ENCODE assay signal across 11 mouse cellular contexts in genomic region chr9:45268079-45268478, GRCm38 (mm10). TPM values are rescaled to one million over a fixed set of nuclear protein-coding genes. Genes with fewer than 3 reads are reported as not detected.
DNase-seq lines count a peak whose midpoint lies in the region; ATAC-seq lines count a peak whose summit lies in the region.
"Had no signal": no experiment of that assay in that cellular context is flagged by ENCODE, and none has a peak within 500 bp of the region (broad histone marks: within the 10 kb centered on the region; RNA-seq: fewer than 3 reads in every experiment).

No protein-coding gene starts in this region.

- H3K36me3 ChIP-seq in midbrain, embryonic 12.5 days = no peaks in the 10 kb centered on the region
- no peaks in the 10 kb centered on the region for H3K36me3 ChIP-seq in midbrain, embryonic 14.5 days (ENCODE audit: control insufficient read depth, insufficient read depth, low read length)
- H3K36me3 ChIP-seq in liver, embryonic 13.5 days = no peaks in the 10 kb centered on the region

- intact Hi-C loops in heart, postnatal 14 days (cut with DNase I) = no loop called here

- H3K9me3 ChIP-seq in midbrain, embryonic 12.5 days = no peaks in the 10 kb centered on the region
- no peaks in the 10 kb centered on the region for H3K9me3 ChIP-seq in midbrain, embryonic 14.5 days (ENCODE audit: control insufficient read depth, low read length)
- no peaks in the 10 kb centered on the region for H3K9me3 ChIP-seq in liver, embryonic 13.5 days (replicated peaks)

- H3K4me1 ChIP-seq in midbrain, embryonic 12.5 days = peaks cover 13% of the 10 kb centered on the region
- H3K4me1 ChIP-seq in midbrain, embryonic 14.5 days (ENCODE audit: control insufficient read depth, insufficient read depth, low read length) = no peaks in the 10 kb centered on the region
- H3K4me1 ChIP-seq in liver, embryonic 13.5 days (replicated peaks) = peaks cover 11% of the 10 kb centered on the region; the same call in 1 of the 2 replicates

- peaks cover 44% of the 10 kb centered on the region for H3K27me3 ChIP-seq in midbrain, embryonic 12.5 days
- H3K27me3 ChIP-seq in midbrain, embryonic 14.5 days (ENCODE audit: control insufficient read depth, insufficient read depth, low read length) = peaks cover 30% of the 10 kb centered on the region; the same call in 1 of the 2 replicates
- peaks cover 50% of the 10 kb centered on the region for H3K27me3 ChIP-seq in liver, embryonic 13.5 days

- H3K4me2 ChIP-seq in midbrain, embryonic 12.5 days (replicated peaks) = peak overlapping the region; percentile 66
- H3K4me2 ChIP-seq in midbrain, embryonic 14.5 days (ENCODE audit: low read length) = no peak overlapping the region
- peak overlapping the region; percentile 56 for H3K4me2 ChIP-seq in liver, embryonic 13.5 days

- no peak overlapping the region for H3K27ac ChIP-seq in midbrain, embryonic 12.5 days (replicated peaks)
- H3K27ac ChIP-seq in midbrain, embryonic 14.5 days (replicated peaks; ENCODE audit: low read depth, low read length) = no peak overlapping the region
- no peak overlapping the region for H3K27ac ChIP-seq in liver, embryonic 13.5 days
- H3K27ac ChIP-seq: kidney, postnatal 0 days had no signal

- H3K9ac ChIP-seq in midbrain, embryonic 12.5 days (replicated peaks) = no peak overlapping the region
- no peak overlapping the region for H3K9ac ChIP-seq in midbrain, embryonic 14.5 days (replicated peaks; ENCODE audit: low read length)
- H3K9ac ChIP-seq in liver, embryonic 13.5 days = no peak overlapping the region

- peak; percentile 88 for DNase-seq in heart, adult 11 months
- DNase-seq in heart, postnatal 14 days = no peak
- no peak for DNase-seq in midbrain, embryonic 14.5 days
- DNase-seq in liver, embryonic 13.5 days = no peak
- peak; percentile 45 for DNase-seq in thymus, postnatal 25 days
- no peak for DNase-seq in layer of hippocampus, postnatal 25 days (ENCODE audit: extremely low spot score in 1 of 2, low spot score in 1 of 2)
- no peak for DNase-seq in right cerebral cortex, postnatal 4 days
- DNase-seq: gastrocnemius, postnatal 14 days had no signal

- no peak overlapping the region for H3K4me3 ChIP-seq in midbrain, embryonic 12.5 days
- no peak overlapping the region for H3K4me3 ChIP-seq in midbrain, embryonic 14.5 days (replicated peaks; ENCODE audit: low read depth, low read length)
- H3K4me3 ChIP-seq in liver, embryonic 13.5 days (replicated peaks) = peak overlapping the region; percentile 47

- ATAC-seq in midbrain, embryonic 12.5 days (ENCODE audit: low FRiP score, low read depth) = no peak
- no peak for ATAC-seq in midbrain, embryonic 14.5 days (ENCODE audit: low FRiP score, low TSS enrichment)
- ATAC-seq in liver, embryonic 13.5 days (ENCODE audit: low read depth) = no peak

- WGBS in midbrain, embryonic 12.5 days = 62% methylated on average over 4 of the region's 4 CpGs
- 60% methylated on average over 4 of the region's 4 CpGs for WGBS in midbrain, embryonic 14.5 days
- WGBS in liver, embryonic 13.5 days (ENCODE audit: insufficient replicate concordance) = 20% methylated on average over 4 of the region's 4 CpGs

RNA-seq across cellular contexts. Expression of gene Il10ra, which starts 0.9 kb away (rescaled TPM):
- total RNA-seq in heart, postnatal 14 days (2021) = 1 to 10 TPM; 1.6 TPM
- 0.56 TPM in 2 replicates for polyA plus RNA-seq in midbrain, embryonic 12.5 days (2016; fragmentation: Nextera tagmentation; extraction: Ambion mirVana)
- polyA plus RNA-seq in midbrain, embryonic 14.5 days (2014; fragmentation: Nextera tagmentation; extraction: Ambion mirVana) = 0.34 and 0.67 TPM in 2 replicates
- polyA plus RNA-seq in liver, embryonic 13.5 days (2015; fragmentation: Nextera tagmentation; extraction: Ambion mirVana) = 1.6 and 1.7 TPM in 2 replicates
- total RNA-seq in layer of hippocampus, postnatal 25 days (2021) = 1 to 10 TPM; 2.6 to 2.7 TPM

RNA-seq across cellular contexts. Expression of gene Tmprss13, which starts 50.8 kb away (rescaled TPM):
- 1 to 10 TPM; 2.3 to 2.8 TPM for total RNA-seq in heart, postnatal 14 days (2021)
- 0.07 and 0.10 TPM in 2 replicates for polyA plus RNA-seq in midbrain, embryonic 12.5 days (2016; fragmentation: Nextera tagmentation; extraction: Ambion mirVana)
- 0.07 TPM in 1 of 2 replicates, not detected in the other for polyA plus RNA-seq in midbrain, embryonic 14.5 days (2014; fragmentation: Nextera tagmentation; extraction: Ambion mirVana)
- not detected in 2 replicates for polyA plus RNA-seq in liver, embryonic 13.5 days (2015; fragmentation: Nextera tagmentation; extraction: Ambion mirVana)
- not detected for total RNA-seq in layer of hippocampus, postnatal 25 days (2021)
- total RNA-seq: left cerebral cortex, postnatal 36 days had no signal

Comparison
In these comparisons a context has a peak if more than half of its experiments do, and no peak if none do; other contexts are left out.
1. DNase-seq: peak in heart, adult 11 months (single experiment) and thymus, postnatal 25 days (single experiment); none in heart, postnatal 14 days (0 of 2), midbrain, embryonic 14.5 days (single experiment), liver, embryonic 13.5 days (single experiment), layer of hippocampus, postnatal 25 days (0 of 2) and right cerebral cortex, postnatal 4 days (single experiment).